Mouse (Mus musculus): ENCODE results near the gene Txndc8.

Gene Txndc8

GRCm38 (mm10) chr4:58009024-58009423 is at the start of gene Txndc8:
Txndc8 (minus strand) TSS chr4:58009124.
- DNase-seq: no peak

- no peak for DNase-seq
Measured at GRCm38 (mm10) chr4:58055653-58056052, 46.7 kb upstream of the Txndc8 start.

GRCm38 (mm10) chr4:58054441-58054840 is 45.5 kb upstream of the Txndc8 start:
- DNase-seq: no peak

DNA sequence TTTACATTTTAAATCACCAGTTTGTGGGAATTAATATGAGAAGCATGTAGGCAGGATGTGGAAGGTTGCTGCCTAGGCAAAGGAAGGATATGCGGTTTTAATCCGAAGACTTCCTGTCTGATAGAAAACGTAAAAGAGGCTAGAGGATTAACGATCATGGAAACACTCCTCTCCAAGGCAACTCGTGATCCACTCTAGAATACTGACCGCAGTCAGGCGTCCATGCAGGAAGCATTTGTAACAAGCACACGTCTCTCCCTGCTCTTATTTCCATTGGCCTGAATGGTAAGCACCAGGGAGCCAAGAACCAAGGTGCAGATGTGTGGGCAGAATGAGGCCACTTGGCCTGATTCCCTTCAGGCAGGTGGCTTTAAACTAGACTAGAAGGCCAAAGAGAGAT is 41.8 kb upstream of the Txndc8 start:
- DNase-seq: no peak

- no peak for DNase-seq
Measured at GRCm38 (mm10) chr4:58050276-58050675, 41.4 kb upstream of the Txndc8 start.

GRCm38 (mm10) chr4:58044833-58045232 is 35.9 kb upstream of the Txndc8 start:
- peak; percentile 18 to 42 for DNase-seq

- DNase-seq: no peak
Measured at GRCm38 (mm10) chr4:58044356-58044755, 35.4 kb upstream of the Txndc8 start.

- no peak for DNase-seq
Measured at GRCm38 (mm10) chr4:58040093-58040492, 31.2 kb upstream of the Txndc8 start.

DNA sequence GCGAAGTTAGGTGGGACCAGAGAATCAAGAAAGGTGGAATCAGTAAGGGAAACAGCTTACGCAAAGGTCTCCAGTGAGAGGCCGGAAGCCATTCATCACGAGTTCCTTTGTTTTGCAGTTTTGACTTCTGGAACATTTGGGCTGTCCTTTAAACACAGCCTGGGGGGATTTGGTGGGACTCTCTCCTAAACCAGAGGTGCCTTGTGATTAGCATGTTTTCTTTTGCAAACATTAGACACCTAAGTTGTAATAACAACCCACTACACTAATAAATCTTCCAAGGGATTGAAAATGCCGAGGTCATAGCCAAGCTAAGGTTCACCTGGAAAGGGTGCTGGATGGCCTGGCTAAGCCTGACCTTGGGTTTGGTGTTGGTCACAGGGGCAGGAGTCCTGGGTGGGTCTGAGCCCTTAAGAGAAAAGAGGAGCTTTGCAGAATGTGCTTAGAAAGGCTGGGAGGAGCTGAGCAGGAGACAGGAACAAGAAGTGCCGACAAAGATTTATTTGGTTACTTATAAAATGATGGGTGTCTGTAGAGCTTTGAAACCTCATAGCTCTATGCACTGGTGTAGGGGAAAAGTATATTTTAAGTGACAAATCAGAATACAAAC is 28.3 kb upstream of the Txndc8 start:
- DNase-seq: peak in 1 of 2 experiments; percentile 61

DNA sequence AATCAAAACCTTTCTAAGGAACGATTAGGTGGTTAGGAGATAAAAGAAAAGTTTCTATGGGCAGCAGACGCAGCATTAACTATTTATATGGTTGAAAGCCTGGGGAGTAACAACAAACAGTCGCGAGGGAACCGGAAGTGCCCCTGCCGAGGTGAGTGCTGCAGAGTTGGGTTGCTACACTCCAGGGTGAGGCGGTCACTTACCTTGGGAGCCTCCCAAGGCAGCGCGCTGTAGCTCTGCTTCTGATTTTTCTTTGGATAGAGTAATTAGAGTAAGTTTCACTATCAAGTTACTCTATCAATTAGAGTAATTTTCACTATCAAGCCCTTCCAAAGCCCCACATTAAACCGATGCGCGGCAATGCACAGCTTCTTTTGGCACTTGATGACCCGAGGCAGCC is 25.7 kb upstream of the Txndc8 start:
- DNase-seq: peak; percentile 20 to 45

DNA sequence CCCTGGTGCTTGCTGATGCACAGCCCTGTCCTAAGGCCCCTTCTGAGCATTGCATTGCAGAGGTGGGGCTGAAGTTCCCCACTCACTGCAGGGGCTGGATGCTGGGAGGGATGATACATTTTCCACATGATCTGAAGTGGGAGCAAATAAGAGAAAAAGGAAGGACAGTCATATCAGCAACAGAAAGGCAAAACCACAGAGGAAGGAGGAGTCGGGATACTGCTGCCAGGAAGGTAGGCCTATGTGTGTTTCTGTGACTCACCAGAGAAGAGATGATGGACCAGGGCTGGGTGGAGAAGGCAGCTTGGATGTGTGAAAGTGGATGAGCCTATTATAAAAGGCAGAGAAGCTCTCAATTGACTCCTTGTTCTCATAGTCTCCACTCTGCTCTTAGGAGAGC is 23.8 kb upstream of the Txndc8 start:
- DNase-seq: no peak

- no peak for DNase-seq
Measured at GRCm38 (mm10) chr4:58003501-58003900, 5.4 kb downstream of the Txndc8 start.

GRCm38 (mm10) chr4:57991425-57991824 is 17.5 kb downstream of the Txndc8 start:
- no peak for DNase-seq

- DNase-seq: no peak
Measured at GRCm38 (mm10) chr4:57974400-57975117, 34.4 kb downstream of the Txndc8 start.

DNA sequence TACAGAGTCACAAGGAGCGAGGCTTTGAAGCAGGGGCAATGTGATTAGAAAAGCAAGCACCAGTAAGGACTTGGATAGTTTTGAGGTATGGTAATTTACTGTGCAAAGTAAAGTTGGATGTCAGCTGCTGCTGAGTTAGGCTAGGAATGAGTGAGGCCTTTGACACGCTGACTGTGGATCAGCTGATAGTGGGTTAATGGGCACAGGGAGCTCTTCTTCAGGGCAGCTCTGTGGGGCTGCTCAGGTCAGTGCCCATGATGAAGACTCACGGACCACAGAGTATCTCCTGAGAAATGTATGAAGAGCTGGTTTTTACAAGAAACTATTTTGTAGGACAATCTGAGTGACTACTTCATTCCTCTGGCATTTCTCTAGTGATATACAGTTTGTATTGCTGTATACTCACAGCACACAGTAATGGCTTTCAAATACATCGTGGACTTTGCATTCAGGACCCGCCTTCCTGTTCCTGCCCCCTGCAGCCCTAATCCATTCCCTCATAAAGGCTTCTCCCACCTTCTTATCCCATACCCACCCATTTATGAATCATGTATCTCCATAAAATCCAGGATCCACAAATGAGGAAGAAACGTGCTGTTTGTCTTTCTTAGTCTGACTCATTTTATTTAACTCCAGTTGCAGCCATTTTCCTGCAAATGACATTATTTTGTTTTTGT is 35.2 kb downstream of the Txndc8 start:
- no peak for DNase-seq

GRCm38 (mm10) chr4:57970285-57970684 is 38.6 kb downstream of the Txndc8 start:
- no peak for DNase-seq

DNA sequence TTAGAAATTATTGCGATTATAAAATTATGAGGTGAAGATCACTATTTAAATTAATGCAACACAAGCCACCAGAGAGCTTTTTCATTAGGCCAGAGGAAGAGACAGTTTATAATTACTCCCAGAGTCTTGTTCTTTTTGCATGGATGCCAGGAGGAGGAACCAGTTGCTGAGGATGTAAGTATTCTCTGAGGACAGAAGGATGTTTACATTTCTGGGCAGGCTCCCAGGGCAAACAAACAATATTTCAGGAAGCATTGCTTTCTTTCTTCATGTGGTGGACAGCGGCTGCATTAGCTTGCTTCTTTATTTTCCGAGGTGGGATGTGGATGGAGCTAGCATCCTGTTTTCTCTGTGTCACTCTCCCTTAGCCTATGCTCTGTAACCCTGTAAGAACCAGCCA is 41.7 kb downstream of the Txndc8 start:
- no peak for DNase-seq

DNA sequence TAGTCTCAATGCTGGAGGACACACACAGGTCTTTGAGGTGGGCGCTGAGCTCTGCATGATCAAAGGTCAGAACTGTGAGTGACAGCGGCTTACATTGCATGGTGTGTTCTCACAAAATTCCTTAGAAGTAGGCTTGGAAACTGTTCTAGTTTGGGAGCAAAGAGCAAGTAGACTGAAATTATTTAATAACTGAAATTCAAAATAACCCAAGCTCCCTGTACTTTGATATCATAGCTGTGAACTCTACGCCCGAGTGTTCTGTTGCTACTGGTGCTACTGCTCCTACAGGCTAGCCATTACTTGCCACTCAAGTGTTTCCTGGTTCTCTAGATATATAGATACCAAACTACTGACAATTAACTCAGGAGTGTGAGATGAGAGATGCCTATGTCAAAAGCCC is 43.4 kb downstream of the Txndc8 start:
- no peak for DNase-seq

- DNase-seq: no peak
Measured at GRCm38 (mm10) chr4:57964143-57964542, 44.8 kb downstream of the Txndc8 start.

DNA sequence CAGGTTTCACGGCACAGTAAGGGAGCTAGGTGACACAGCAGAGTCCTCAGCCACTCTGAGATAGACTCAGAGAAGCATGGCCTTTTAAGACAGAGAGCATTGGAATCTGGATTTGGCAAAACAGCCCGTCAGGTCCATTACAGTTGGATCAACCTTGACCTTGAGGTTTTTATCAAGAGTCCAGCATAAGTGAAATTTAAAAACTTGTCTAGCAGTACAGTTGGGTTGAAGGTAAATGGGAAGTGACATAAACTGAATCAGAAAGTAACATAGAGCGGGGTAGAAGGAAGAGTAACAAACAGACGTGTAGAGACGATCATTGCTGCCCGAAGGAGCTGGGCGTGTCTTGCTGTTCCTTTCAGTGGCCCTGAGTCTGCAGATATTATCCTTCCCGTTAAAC is 49.9 kb downstream of the Txndc8 start:
- no peak for DNase-seq

GRCm38 (mm10) chr4:57958098-57958497 is 50.8 kb downstream of the Txndc8 start:
- DNase-seq: no peak

- no peak for DNase-seq
Measured at GRCm38 (mm10) chr4:57957200-57958085, 51.5 kb downstream of the Txndc8 start.
